8 mouse cellular contexts compared by ENCODE assay signal in genomic region chr2:168589368-168590167, GRCm38 (mm10). TPM values are rescaled to one million over a fixed set of nuclear protein-coding genes. Genes with fewer than 3 reads are reported as not detected.
DNase-seq lines count a peak whose midpoint lies in the region; ATAC-seq and TF ChIP-seq lines count a peak whose summit lies in the region.

No protein-coding gene starts in this region.

- peak overlapping the region; percentile 58 for H3K9ac ChIP-seq in heart, embryonic 11.5 days (ENCODE audit: low read depth, low read length)
- H3K9ac ChIP-seq in ES-E14 (ENCODE audit: insufficient read depth, low read depth, low read length, poor library complexity, severe bottlenecking) = peak overlapping the region; percentile 77
- H3K9ac ChIP-seq in heart, embryonic 14.5 days (ENCODE audit: low read length) = peak overlapping the region; percentile 88
- H3K9ac ChIP-seq in liver, embryonic 15.5 days = no peak overlapping the region

- H3K27ac ChIP-seq in heart, embryonic 11.5 days (ENCODE audit: low read depth, low read length) = 0 out of 2 replicates have a peak overlapping the region, but pooled peaks have one; percentile 3
- no peak overlapping the region for H3K27ac ChIP-seq in ES-E14 (ENCODE audit: insufficient read depth, low read depth, low read length, poor library complexity, severe bottlenecking)
- H3K27ac ChIP-seq in heart, embryonic 14.5 days (replicated peaks in 1 of 2; ENCODE audit: control insufficient read depth in 1 of 2, insufficient read depth in 1 of 2, low read depth in 2 of 2, low read length in 2 of 2) = peak overlapping the region; percentile 78 to 92
- H3K27ac ChIP-seq in liver, embryonic 15.5 days (replicated peaks) = no peak overlapping the region

- in situ Hi-C loops in ES-E14 (cut with MboI; ENCODE audit: low sequenced_read_pairs in 2 of 2, unreplicated experiment in 2 of 2) = no loop called here

- 0 out of 2 replicates have a peak, but pooled peaks have one; percentile 36 for ATAC-seq in heart, embryonic 11.5 days (replicated peaks; ENCODE audit: insufficient number of reproducible peaks, low FRiP score, low TSS enrichment)
- no peak for ATAC-seq in heart, embryonic 14.5 days (ENCODE audit: insufficient number of reproducible peaks, insufficient read depth, low FRiP score, low read depth)
- ATAC-seq in liver, embryonic 15.5 days (ENCODE audit: insufficient read depth) = no peak

- H3K4me3 ChIP-seq in heart, embryonic 11.5 days (ENCODE audit: low read depth, low read length) = peak overlapping the region; percentile 53
- H3K4me3 ChIP-seq in ES-E14 (ENCODE audit: insufficient read depth in 1 of 2, low read depth in 1 of 2, low read length in 2 of 2, poor library complexity in 1 of 2, severe bottlenecking in 1 of 2) = peak overlapping the region; percentile 84 to 89
- peak overlapping the region; percentile 70 to 78 for H3K4me3 ChIP-seq in heart, embryonic 14.5 days (ENCODE audit: control insufficient read depth in 1 of 2, insufficient read depth in 1 of 2, low read depth in 1 of 2, low read length in 2 of 2)
- peak overlapping the region; percentile 47 for H3K4me3 ChIP-seq in liver, embryonic 15.5 days (replicated peaks)

- H3K9me3 ChIP-seq in heart, embryonic 11.5 days (replicated peaks; ENCODE audit: control insufficient read depth, low read length) = no peaks in the 10 kb centered on the region
- H3K9me3 ChIP-seq in ES-E14 (ENCODE audit: control insufficient read depth, insufficient read depth, low read depth, low read length) = no peaks in the 10 kb centered on the region
- no peaks in the 10 kb centered on the region for H3K9me3 ChIP-seq in heart, embryonic 14.5 days (ENCODE audit: control insufficient read depth, low read length)
- no peaks in the 10 kb centered on the region for H3K9me3 ChIP-seq in liver, embryonic 15.5 days (replicated peaks)

- peaks cover 16% of the 10 kb centered on the region for H3K27me3 ChIP-seq in heart, embryonic 11.5 days (ENCODE audit: control insufficient read depth, insufficient read depth, low read length)
- peaks cover 11% of the 10 kb centered on the region for H3K27me3 ChIP-seq in heart, embryonic 14.5 days (ENCODE audit: control insufficient read depth, insufficient read depth, low read length)
- H3K27me3 ChIP-seq in liver, embryonic 15.5 days = peaks cover 45% of the 10 kb centered on the region

- DNase-seq in heart, adult 9 months (ENCODE audit: low spot score in 2 of 2) = no peak
- DNase-seq in ES-E14 (ENCODE audit: low read depth, low spot score) = no peak
- DNase-seq in thymus, adult 18-20 months = peak; percentile 55 to 65
- DNase-seq in gastrocnemius, adult 8-10 months (ENCODE audit: low spot score in 2 of 2) = no peak
- DNase-seq in layer of hippocampus, adult 11-12 months (ENCODE audit: low spot score) = no peak

- H3K4me2 ChIP-seq in heart, embryonic 11.5 days = peak overlapping the region; percentile 69
- H3K4me2 ChIP-seq in heart, embryonic 14.5 days (ENCODE audit: low read length) = peak overlapping the region; percentile 75
- peak overlapping the region; percentile 69 for H3K4me2 ChIP-seq in liver, embryonic 15.5 days

- H3K36me3 ChIP-seq in heart, embryonic 11.5 days (ENCODE audit: control insufficient read depth, insufficient read depth, low read length) = no peaks in the 10 kb centered on the region
- H3K36me3 ChIP-seq in ES-E14 (ENCODE audit: control insufficient read depth, insufficient read depth, low read length, poor library complexity, severe bottlenecking) = no peaks in the 10 kb centered on the region
- H3K36me3 ChIP-seq in heart, embryonic 14.5 days (ENCODE audit: control insufficient read depth, insufficient read depth, low read length) = no peaks in the 10 kb centered on the region
- H3K36me3 ChIP-seq in liver, embryonic 15.5 days (replicated peaks) = no peaks in the 10 kb centered on the region

- WGBS in heart, embryonic 11.5 days (ENCODE audit: insufficient replicate concordance) = 6% methylated on average over 21 of the region's 21 CpGs
- 3% methylated on average over 21 of the region's 21 CpGs for WGBS in heart, embryonic 14.5 days
- 5% methylated on average over 21 of the region's 21 CpGs for WGBS in liver, embryonic 15.5 days (ENCODE audit: insufficient replicate concordance)

- peaks cover 46% of the 10 kb centered on the region for H3K4me1 ChIP-seq in heart, embryonic 11.5 days (ENCODE audit: control insufficient read depth, insufficient read depth, low read length)
- H3K4me1 ChIP-seq in ES-E14 (ENCODE audit: control insufficient read depth in 2 of 2, insufficient read depth in 2 of 2, low read length in 2 of 2, poor library complexity in 1 of 2) = peaks cover 5 to 18% of the 10 kb centered on the region in 2 experiments
- H3K4me1 ChIP-seq in heart, embryonic 14.5 days (ENCODE audit: control insufficient read depth in 2 of 2, insufficient read depth in 2 of 2, low read length in 2 of 2) = peaks cover 35 to 58% of the 10 kb centered on the region in 2 experiments
- H3K4me1 ChIP-seq in liver, embryonic 15.5 days (replicated peaks) = peaks cover 21% of the 10 kb centered on the region

TF ChIP-seq in ES-E14, 5 proteins besides CTCF, POLR2A, EP300 and RAD21:
- no peak for TF ChIP-seq CHD2 (IDR thresholded peaks at IDR 0.05; ENCODE audit: low read depth, low read length)
- TF ChIP-seq MAFK (IDR thresholded peaks at IDR 0.05; ENCODE audit: insufficient read depth, low read depth, low read length) = no peak
- TF ChIP-seq HCFC1 (IDR thresholded peaks at IDR 0.05; ENCODE audit: borderline replicate concordance, insufficient read depth, low read length) = no peak
- no peak for TF ChIP-seq ZC3H11A (IDR thresholded peaks at IDR 0.05; ENCODE audit: borderline replicate concordance, low read depth, low read length)
- no peak for TF ChIP-seq ZNF384 (IDR thresholded peaks at IDR 0.05; ENCODE audit: low read depth, low read length)

RNA-seq across cellular contexts. Expression of gene Nfatc2, which starts 11.9 kb away (rescaled TPM):
- 4.2 and 4.6 TPM in 2 replicates for polyA plus RNA-seq in heart, embryonic 11.5 days (2014; fragmentation: Nextera tagmentation; extraction: Ambion mirVana)
- 2.0 and 2.2 TPM in 2 replicates for total RNA-seq in ES-E14 (2012; rRNA removed)
- 13.0 and 13.2 TPM in 2 replicates for polyA plus RNA-seq in heart, embryonic 14.5 days (2014; fragmentation: Nextera tagmentation; extraction: Ambion mirVana)
- 0.23 and 0.36 TPM in 2 replicates for polyA plus RNA-seq in liver, embryonic 15.5 days (2015; fragmentation: Nextera tagmentation; extraction: Ambion mirVana)
- 10 to 100 TPM in 3 of 4 experiments, 1 to 10 TPM in 1; 7.8 to 13.6 (median 10.3) TPM for total RNA-seq in gastrocnemius, adult 8-10 months (2022)

Comparison
In these comparisons a context has a peak if more than half of its experiments do, and no peak if none do; other contexts are left out.
1. H3K27ac ChIP-seq: peak in heart, embryonic 11.5 days (single experiment) and heart, embryonic 14.5 days (2 of 2); none in ES-E14 (single experiment) and liver, embryonic 15.5 days (single experiment).
2. DNase-seq: peak in thymus, adult 18-20 months (2 of 2); none in heart, adult 9 months (0 of 2), ES-E14 (single experiment), gastrocnemius, adult 8-10 months (0 of 2) and layer of hippocampus, adult 11-12 months (single experiment).
3. Peak in every context shown above with its lines, with median percentiles within 50 percentile points of each other: H3K4me2 ChIP-seq and H3K4me3 ChIP-seq.